Mouse (Mus musculus): ENCODE results near the gene Car11.

DNA sequence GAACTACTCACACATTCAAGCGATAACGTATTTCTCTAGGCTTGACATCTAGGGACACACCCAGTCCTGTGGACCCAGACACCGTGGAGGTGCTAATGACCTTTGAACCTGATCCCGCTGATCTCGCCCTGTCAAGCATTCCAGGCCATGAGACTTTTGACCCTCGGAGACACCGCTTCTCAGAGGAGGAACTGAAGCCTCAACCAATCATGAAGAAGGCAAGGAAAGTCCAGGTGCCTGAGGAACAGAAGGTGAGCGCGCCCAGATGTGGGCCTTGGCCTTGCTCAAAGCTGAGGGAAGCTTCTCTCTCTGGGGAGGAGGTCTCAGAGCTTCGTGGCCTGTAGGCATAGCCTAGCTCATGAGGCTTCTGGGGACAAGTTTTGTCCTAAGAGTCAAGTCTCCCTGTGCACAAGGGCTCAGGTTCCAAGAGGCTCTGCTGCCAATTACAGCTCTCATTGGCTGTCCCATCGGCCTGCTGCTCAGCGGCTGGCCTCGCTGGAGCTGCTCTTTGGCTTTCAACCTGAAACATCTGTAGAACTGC, 8.6 kb downstream of the Car11 start:
- no peak for TF ChIP-seq CTCF (IDR thresholded peaks at IDR 0.05; ENCODE audit: low read depth)
- TF ChIP-seq EP300 (IDR thresholded peaks at IDR 0.05; ENCODE audit: low read depth) = no peak

All from heart, postnatal 0 days (tissue).